Mouse (Mus musculus) kidney, embryonic 16.5 days (tissue): Measurements from ENCODE around the gene Pfpl. TPM values are rescaled to one million over a fixed set of nuclear protein-coding genes. Genes with fewer than 3 reads are reported as not detected.

Source experiments
- ATAC-seq: fragments of 200-750 bp; cut with Nextera tagmentation; 2 replicates; pipeline ENCODE4 v1.8.0; 2017; ENCODE audit warnings: moderate TSS enrichment; ENCODE audit not compliant: low FRiP score, low TSS enrichment
- H3K27ac ChIP-seq: fragments of 300-500 bp; sonication (generic); 2 replicates; pipeline ENCODE4 v1.5.1; 2014; ENCODE audit warnings: low read length
- H3K27me3 ChIP-seq: fragments of 300-500 bp; sonication (generic); 2 replicates; pipeline ENCODE4 v1.6.1; 2014; ENCODE audit warnings: low read length, control low read depth, mixed read lengths; ENCODE audit not compliant: insufficient read depth
- H3K36me3 ChIP-seq: fragments of 300-500 bp; sonication (generic); 2 replicates; pipeline ENCODE4 v1.6.1; 2014; ENCODE audit warnings: low read length, control low read depth, mixed read lengths; ENCODE audit not compliant: insufficient read depth
- H3K4me1 ChIP-seq: fragments of 300-500 bp; sonication (generic); 2 replicates; pipeline ENCODE4 v1.6.1; 2014; ENCODE audit warnings: low read length, control low read depth, mixed read lengths; ENCODE audit not compliant: insufficient read depth
- H3K4me2 ChIP-seq: fragments of 300-500 bp; sonication (generic); replicated peaks from 2 replicates; pipeline ENCODE4 v1.6.1; 2014; ENCODE audit warnings: low read depth, low read length
- H3K4me3 ChIP-seq: fragments of 300-500 bp; sonication (generic); 2 replicates; pipeline ENCODE4 v1.5.1; 2014; ENCODE audit warnings: mild to moderate bottlenecking, low read length
- H3K9ac ChIP-seq: fragments of 300-500 bp; sonication (generic); replicated peaks from 2 replicates; pipeline ENCODE4 v1.6.1; 2014; ENCODE audit warnings: low read length
- H3K9me3 ChIP-seq: fragments of 300-500 bp; sonication (generic); 2 replicates; pipeline ENCODE4 v1.6.1; 2016; ENCODE audit warnings: low read length, control low read depth
- WGBS: fragments of 180-500 bp; shearing (Covaris S2); extraction: QIAGEN DNeasy Blood & Tissue Kit; methylation state at CpG from one replicate; pipeline ENCODE4 v1.1.7; 2014; 5-methylcytosine and 5-hydroxymethylcytosine counted together
- polyA plus RNA-seq: library from polyadenylated mRNA; unstranded; fragments of >200 nt; fragmentation: Nextera tagmentation; extraction: Ambion mirVana; gene quantifications from 2 replicates; pipeline ENCODE4 v1.2.1, GENCODE M21; 2015

The Pfpl gene
- polyA plus RNA-seq, 1 experiment from 2014 or later = not detected

DNA sequence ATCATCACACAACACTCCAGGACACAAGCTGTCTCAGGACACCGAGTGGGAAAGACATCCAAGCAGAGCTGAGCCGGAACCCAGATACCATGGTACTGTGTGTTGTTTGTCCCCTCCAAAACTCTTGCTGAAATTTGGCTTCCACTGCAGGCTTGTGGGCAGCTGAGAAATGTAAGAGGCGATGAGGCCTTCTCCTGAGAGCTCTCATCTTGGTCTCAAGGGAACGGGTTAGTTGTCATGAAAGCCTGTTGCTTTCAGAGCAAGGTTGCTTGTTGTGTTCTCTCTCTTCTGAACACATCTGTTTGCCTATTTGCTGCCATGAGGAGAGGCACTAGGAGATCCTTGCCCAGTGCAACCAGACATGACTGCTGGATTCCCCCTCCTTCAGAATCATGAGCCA lies 46.2 kb downstream of the Pfpl start:
- Histone ChIP-seq H3K9ac (no peak overlapping the region), H3K27ac (no peak overlapping the region), H3K4me2 (no peak overlapping the region), H3K36me3 (peaks cover under 1% of the 10 kb centered on the region; the same call in 1 of the 2 replicates), H3K27me3 (no peaks in the 10 kb centered on the region), H3K4me3 (no peak overlapping the region), H3K4me1 (peaks cover 12% of the 10 kb centered on the region), H3K9me3 (no peaks in the 10 kb centered on the region)
- 90% methylated on average over 4 of the region's 4 CpGs for WGBS
- ATAC-seq = no peak

DNA sequence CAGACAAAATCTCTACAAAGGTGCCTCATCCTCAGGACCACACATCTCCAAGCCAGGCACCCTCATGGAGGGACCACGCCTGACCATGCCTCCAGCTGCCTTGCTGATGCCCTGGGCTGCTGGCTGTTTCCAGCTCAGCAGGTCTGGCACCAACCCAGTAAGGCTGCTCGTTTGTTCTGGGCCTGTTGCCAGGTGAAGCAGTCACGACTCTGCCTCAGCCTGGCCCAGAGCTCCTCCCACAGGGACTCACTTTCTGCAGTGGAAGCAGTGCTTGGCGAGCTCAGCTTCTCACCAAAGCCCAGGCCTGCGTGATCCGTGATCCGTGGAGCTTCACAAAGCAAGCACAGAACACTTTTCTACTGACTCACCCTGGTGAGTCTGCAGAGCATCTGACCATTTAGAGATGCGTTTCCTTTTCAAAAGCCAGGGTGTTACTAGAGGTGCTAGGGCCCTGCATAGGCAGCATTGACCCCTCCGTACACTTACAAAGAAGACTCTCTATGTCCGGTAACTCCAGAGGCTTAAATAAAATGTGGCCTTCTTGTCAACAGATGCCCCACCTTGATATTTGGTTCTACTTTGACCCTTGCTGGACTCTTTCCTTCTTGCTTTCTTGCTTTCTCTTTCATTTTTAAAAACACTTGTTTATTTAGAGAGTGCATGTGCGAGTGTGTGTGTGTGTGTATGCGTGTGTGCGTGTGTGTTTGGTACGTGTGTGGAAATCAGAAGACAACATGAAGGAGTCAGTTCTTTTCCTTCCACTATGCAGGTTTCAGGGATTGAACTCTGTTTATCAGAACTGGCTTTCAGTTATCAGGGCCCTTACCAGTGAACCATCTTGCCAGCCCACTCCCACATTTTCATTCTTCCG lies 47.9 kb downstream of the Pfpl start:
- 49% methylated on average over 15 of the region's 15 CpGs for WGBS
- Histone ChIP-seq H3K27me3 (no peaks in the 10 kb centered on the region), H3K9ac (no peak overlapping the region), H3K27ac (peak overlapping the region; percentile 59), H3K36me3 (peaks cover 3% of the 10 kb centered on the region), H3K4me1 (peaks cover 12% of the 10 kb centered on the region), H3K4me2 (no peak overlapping the region), H3K4me3 (no peak overlapping the region), H3K9me3 (no peaks in the 10 kb centered on the region)
- peak; percentile 95 for ATAC-seq

DNA sequence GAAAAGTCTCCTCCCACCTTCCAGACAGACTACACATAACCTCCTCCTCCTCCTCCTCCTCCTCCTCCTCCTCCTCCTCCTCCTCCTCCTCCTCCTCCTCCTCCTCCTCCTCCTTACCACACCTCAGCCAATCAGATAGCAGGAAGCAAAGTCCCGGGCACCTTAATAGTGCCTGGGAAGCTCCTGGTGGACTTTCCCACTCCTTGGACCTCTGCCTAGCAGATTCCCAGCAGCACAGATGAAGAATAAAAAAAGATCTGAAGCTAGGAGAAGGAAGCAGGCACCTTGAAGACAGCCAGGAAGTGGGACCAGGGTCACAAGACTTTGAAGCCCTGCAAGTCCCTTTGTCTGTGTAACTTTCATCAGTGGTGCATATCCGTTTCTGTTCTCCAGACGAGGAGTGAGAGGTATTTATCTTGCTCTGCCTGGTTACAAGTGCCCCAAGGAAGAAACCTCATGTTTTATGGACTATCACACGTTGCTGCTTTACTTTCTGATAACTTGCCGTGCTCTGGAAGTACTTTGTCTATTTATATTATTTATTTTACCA lies 49.1 kb downstream of the Pfpl start:
- Histone ChIP-seq H3K36me3 (peaks cover 3% of the 10 kb centered on the region), H3K4me3 (no peak overlapping the region), H3K9ac (0 out of 2 replicates have a peak overlapping the region, but pooled peaks have one; percentile 17), H3K4me2 (no peak overlapping the region), H3K27ac (0 out of 2 replicates have a peak overlapping the region, but pooled peaks have one; percentile 3), H3K27me3 (no peaks in the 10 kb centered on the region), H3K4me1 (peaks cover 12% of the 10 kb centered on the region), H3K9me3 (no peaks in the 10 kb centered on the region)
- WGBS = 21% methylated on average over 5 of the region's 5 CpGs
- ATAC-seq = no peak

DNA sequence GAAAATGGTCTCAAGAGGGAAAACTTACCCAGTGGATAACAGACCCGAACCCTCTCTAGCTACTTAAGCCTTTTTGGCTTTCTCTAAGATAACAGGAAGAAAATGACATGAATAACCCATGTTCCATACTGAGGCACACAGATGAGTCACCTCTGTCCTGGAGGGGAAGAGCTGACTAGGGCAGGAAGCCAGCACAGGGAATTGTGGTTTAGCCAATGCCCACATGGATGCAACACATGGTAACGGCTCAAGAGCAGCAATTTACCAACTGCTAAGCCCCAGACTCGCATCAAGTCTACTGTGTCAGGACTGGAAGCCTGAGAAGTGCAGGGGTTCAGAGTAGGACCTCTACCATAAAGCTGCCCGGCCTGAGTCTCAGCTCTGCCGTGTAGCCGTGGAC lies 50.7 kb downstream of the Pfpl start:
- WGBS = 73% methylated on average over 6 of the region's 6 CpGs
- H3K4me3 ChIP-seq = no peak overlapping the region
- H3K4me1 ChIP-seq = peaks cover 12% of the 10 kb centered on the region
- H3K4me2 ChIP-seq = no peak overlapping the region
- H3K27ac ChIP-seq = no peak overlapping the region
- no peaks in the 10 kb centered on the region for H3K27me3 ChIP-seq
- peaks cover 3% of the 10 kb centered on the region for H3K36me3 ChIP-seq
- no peaks in the 10 kb centered on the region for H3K9me3 ChIP-seq
- H3K9ac ChIP-seq = no peak overlapping the region
- no peak for ATAC-seq

Other genes starting within 250 kb of the Pfpl start
- not detected in 2 replicates for gene Olfr1431, start 227.3 kb upstream of the Pfpl start, polyA plus RNA-seq
- not detected in 2 replicates for gene Olfr1432, start 195.3 kb upstream of the Pfpl start, polyA plus RNA-seq
- not detected in 2 replicates for gene Olfr262, start 186.2 kb upstream of the Pfpl start, polyA plus RNA-seq
- gene Olfr235, start 166.9 kb upstream of the Pfpl start, polyA plus RNA-seq = not detected in 2 replicates
- gene Olfr1434, start 148.1 kb upstream of the Pfpl start, polyA plus RNA-seq = not detected in 2 replicates
- gene Olfr1436, start 128.8 kb upstream of the Pfpl start, polyA plus RNA-seq = not detected in 2 replicates
- not detected in 2 replicates for gene Olfr1437, start 102.8 kb upstream of the Pfpl start, polyA plus RNA-seq
- not detected in 2 replicates for gene Olfr1438-ps1, start 92.0 kb upstream of the Pfpl start, polyA plus RNA-seq
- not detected in 2 replicates for gene Olfr1440, start 40.6 kb upstream of the Pfpl start, polyA plus RNA-seq
- not detected in 2 replicates for gene Olfr1441, start 10.5 kb upstream of the Pfpl start, polyA plus RNA-seq
- 0.54 and 0.62 TPM in 2 replicates for gene Mpeg1, start 32.9 kb downstream of the Pfpl start, polyA plus RNA-seq
- 6.1 and 6.6 TPM in 2 replicates for gene Dtx4, start 73.5 kb downstream of the Pfpl start, polyA plus RNA-seq
- 24.3 and 26.0 TPM in 2 replicates for gene Fam111a, start 117.8 kb downstream of the Pfpl start, polyA plus RNA-seq
- gene Gm4952, start 172.1 kb downstream of the Pfpl start, polyA plus RNA-seq = 0.31 and 0.49 TPM in 2 replicates
- 17.7 and 20.0 TPM in 2 replicates for gene Glyat, start 205.4 kb downstream of the Pfpl start, polyA plus RNA-seq
- gene Olfr1442, start 242.5 kb downstream of the Pfpl start, polyA plus RNA-seq = 0.10 and 0.20 TPM in 2 replicates